Mouse (Mus musculus) heart, adult 2 months (tissue): ENCODE data around the gene Foxn1.

Source experiments
- CTCF ChIP-seq: fragments of 200-600 bp; IDR thresholded peaks from 2 replicates; pipeline ENCODE4 v1.8.1; 2022; ENCODE audit warnings: antibody characterized with exemption, mild to moderate bottlenecking, moderate library complexity
- EP300 ChIP-seq: fragments of 200-500 bp; IDR thresholded peaks from 2 replicates; pipeline ENCODE4 v1.6.1; 2011; ENCODE audit warnings: low read depth, low read length, control low read depth; ENCODE audit not compliant: insufficient read depth
- POLR2A ChIP-seq: fragments of 200-500 bp; IDR thresholded peaks from 2 replicates; pipeline ENCODE4 v1.6.1; 2011; ENCODE audit warnings: mild to moderate bottlenecking, low read depth, low read length, control low read depth; ENCODE audit not compliant: insufficient read depth

DNA sequence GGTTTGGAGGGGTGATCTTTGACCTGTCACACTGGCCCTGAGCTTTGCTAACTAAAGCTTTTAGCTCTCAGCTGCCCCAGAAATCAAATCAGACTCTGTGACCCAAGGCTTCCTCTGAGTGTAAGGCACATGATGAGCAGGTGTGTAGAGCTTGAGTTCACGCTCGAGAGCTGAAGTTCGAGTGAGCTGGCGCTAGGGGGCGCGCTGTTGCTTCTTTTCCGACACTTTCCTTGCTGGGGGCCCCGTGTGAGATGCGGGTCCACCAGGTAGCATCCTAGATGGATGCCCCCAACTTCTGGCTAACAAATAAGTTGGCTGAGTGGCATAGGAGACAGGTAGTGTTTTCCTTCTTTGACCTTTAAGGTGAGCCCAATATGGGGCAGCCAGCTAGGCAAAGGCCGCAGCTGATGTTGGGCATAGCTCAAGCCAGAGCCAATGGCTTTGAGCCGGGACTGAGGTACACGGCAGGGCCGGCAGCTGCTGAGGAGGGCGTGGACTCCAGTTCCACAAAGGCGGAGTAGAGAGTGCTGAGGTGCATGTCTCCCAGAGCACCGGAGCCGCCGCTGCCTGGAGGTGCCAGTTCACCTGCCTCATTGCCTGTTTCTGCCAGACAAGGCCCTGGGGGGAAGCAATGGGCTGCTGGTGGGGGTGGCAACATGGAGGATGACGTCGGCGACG is 27.9 kb downstream of the Foxn1 start:
- no peak for TF ChIP-seq POLR2A
- TF ChIP-seq CTCF: peak; percentile 68
- TF ChIP-seq EP300: no peak
